Mouse (Mus musculus) testis, postnatal 14 days (tissue): ENCODE measurements at regions not wholly inside any gene's neighbourhood (a gene's known extent, or its start where the extent isn't known, plus 50 kb on each side); places are given as distances from the start of the nearest gene placed in this dataset.
"Not testable (repeated sequence)": the region's sequence is repeated elsewhere in the genome, so short reads cannot be mapped to it uniquely, and the experiment has no call there.

Source experiments
- DNase-seq: peaks from one replicate; pipeline ENCODE4 v3.0.0; 2021; ENCODE audit warnings: low spot score

DNA sequence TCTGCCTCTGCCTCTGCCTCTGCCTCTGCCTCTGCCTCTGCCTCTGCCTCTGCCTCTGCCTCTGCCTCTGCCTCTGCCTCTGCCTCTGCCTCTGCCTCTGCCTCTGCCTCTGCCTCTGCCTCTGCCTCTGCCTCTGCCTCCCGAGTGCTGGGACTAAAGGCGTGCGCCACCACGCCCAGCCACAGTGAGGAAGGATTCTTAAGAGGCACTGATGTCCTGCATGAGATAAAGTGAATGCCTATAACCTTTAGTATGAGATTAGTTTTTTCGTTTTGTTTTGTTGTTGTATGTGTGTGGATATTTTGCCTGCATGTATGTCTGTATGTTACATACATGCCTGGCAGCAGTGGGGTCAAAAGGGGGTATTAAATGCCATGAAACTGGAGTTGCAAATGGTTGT, 63.2 kb downstream of the Hlx start:
- DNase-seq, result not testable (repeated sequence)

DNA sequence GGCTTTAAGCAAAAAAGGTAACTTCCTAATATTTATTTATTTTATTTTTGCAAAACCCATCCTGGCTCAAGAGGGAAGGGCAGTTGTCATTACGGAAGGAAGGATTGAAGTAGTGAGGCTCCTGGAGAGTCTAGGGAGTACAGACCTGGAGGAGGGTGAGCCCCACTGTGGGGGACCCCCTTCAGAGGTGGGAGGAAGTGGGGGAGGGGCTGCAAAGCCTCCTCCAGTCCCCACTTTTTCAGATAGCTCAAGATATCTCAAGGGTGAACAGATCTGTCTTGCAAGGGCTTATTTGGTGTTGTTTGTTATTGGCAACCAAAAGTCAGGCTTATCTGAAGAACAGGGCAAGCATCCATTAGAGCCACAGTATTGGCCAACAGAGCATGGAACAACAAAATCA, 64.0 kb downstream of the Hlx start:
- DNase-seq, result no peak

DNA sequence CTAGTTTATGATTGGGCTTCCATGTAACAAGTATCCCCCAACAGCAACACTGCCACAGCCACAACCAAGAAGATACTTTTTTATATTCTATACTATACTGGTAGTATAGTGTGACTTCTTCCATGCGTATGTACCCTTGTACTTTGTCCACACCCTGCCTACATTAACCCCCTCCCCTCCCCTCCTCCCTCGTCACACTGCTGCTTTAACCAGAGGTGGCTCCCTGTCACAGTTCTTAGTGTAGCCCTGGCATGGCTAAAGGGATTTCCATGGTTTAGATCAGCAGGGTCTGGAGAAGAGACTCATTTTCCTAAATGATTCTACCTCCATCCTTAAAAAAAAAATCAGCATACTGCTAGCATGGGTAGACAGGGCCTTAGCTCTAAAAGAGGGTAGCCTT, 64.4 kb downstream of the Hlx start:
- no peak for DNase-seq

DNA sequence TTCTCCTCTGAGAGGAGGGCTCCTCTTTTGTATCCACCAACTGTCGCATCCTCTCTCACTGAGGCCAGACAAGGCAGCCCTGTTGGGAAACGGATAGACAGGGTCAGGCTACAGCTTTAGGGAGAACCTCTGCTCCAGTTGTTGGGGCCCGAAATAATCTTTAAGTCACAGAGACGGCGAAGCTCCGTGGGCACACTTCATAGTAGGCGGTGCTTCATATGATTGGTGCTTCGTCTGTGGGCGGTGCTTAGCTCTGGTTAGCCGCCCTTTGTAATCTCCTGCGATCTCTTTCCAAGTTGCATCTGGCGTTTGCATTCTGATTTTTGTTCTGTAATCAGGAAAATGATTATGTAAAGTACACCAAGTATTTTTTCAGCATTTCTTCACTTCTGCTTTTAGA, 67.2 kb downstream of the Hlx start:
- DNase-seq, result no peak

DNA sequence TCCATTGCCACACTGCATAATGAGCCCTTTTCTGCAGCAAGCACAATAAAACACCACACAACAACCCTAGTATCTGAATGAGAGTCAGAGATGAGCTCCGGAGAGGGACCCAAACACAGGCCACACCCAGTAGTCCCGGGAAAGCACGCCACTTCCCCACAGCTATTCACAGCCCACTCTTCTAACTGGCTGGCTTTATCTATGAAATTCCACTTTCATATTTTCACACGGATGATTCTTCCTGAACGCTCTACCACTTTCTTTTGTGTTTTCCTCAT, 68.4 kb downstream of the Hlx start:
- no peak for DNase-seq

DNA sequence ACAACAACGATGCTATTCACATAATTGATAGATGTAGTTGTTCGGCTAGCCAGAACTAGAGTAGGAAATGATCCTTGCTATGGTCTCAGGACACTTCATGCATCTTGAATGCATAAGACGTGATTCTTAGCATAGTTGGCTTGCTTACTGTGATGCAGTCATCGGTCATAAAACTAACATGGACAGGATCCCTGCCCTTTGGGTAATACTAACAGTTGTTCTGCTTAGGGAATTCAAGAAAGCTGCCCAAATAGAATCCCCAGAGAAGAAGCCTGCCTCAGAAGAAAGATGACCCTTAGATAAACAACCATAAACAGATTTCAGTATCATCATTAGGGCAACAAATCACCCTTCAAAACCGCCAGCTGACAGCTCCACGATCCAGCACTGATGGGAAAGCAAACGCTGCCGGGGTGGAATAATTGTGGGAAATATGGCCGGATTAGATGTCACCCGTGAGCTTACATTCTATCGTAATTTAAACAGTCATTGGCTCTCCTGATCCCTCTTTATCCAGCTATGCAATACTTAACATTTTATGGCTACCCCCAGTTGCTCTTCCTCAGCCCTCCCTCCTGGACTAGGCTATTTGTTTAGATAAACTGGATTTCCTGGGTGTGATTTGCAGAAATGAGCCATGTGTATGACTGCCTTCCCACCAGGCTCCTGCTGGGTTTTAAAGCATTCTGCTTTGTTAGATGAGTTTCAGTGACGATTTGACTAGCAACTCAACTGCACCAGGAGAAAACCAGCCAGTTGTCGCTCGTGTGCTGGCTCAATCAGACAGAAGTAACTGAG, 68.9 kb downstream of the Hlx start:
- DNase-seq, result no peak

DNA sequence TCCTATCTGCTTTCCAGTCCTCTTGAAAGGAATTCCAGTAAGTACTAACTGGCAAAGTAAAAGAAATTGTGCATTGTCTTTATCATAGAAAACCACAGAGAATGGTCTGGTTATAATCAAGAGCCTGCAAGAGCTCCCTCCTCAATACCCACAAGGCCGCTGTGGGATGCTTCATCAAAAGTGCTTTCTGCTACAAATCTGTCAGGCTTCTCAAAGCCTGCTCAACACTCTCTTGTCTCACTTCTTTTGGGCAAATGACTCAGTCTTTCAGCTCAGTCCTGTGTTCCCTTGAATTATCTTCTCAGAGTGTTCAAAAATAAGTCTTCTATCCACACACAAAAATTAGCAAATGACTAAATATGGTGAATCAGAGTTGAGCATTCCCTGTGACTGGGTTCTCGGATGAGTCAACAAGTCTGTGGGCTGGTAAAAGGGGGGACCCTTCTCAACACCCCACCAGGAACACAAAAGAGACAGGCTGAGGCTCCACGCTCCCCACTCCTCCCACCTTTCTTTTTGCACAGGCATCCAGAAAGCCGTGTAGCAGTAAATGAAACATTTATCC, 81.8 kb downstream of the Hlx start:
- DNase-seq, result no peak

DNA sequence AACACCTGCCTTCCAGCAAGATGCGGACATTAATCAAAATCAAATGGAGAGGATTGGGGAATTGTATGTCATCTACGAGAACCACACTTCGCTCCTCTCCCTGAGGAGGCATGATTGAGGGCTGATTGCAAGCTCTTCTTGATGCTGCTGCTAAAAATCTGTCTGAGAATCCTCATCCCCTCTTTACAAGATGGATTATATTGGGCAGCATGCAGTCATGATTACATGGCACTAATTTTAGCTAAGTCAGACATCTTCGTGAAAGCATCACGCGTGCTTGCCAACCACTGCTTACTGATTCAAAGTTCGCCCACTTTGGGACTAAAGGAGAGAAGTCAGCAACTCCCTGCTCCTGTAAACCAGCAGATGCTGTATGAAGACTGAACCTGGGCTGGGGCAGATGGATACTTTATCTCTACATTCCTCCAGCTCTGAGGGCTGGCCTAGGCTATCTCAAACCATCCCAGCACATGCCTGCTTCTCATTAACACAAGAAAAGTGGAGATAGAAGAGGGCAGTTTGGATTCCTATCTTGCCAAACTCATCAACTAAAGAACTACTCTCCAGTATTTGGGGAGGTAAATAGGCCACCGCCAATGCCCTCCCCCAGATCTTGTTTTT, 84.4 kb downstream of the Hlx start:
- DNase-seq, result no peak

DNA sequence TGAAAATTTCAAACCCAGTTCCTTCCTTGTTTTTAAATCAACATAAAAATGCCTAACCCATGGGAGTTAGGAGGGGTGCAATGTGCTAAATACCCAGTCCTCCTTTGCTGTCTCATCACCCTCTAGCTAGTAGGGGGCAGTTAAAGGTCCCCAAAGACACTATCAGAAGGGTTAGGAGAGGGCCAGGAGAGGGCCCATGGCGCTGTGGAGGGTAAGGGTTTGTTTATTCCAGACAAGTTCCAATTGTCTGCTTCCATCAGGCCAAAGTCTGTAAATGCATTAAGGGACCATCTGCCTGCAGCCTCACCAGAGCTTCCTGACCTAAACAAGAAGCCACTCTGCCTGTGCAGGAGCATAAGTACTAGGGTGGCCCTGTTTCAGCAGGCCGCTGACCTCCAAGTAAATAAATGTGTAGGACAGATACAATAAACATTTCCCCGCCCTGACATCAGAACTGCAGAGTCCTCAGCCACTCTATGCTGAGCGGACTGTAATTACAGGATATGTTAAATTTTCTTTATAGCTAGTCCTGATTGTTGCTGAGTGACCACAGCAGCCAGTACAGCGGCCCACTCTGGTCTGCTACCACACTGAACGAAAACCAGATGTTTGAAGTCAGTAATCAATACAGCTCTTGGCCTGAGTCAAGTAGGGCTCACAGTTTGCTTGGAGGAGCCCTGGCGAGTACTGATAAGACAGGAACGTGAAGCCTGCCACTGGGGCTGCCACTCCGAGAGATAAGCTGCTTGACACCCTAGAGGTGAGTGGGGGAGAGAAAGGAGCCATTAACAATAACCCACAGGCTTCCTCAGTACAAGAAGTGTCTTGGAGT, 87.4 kb downstream of the Hlx start:
- no peak for DNase-seq

DNA sequence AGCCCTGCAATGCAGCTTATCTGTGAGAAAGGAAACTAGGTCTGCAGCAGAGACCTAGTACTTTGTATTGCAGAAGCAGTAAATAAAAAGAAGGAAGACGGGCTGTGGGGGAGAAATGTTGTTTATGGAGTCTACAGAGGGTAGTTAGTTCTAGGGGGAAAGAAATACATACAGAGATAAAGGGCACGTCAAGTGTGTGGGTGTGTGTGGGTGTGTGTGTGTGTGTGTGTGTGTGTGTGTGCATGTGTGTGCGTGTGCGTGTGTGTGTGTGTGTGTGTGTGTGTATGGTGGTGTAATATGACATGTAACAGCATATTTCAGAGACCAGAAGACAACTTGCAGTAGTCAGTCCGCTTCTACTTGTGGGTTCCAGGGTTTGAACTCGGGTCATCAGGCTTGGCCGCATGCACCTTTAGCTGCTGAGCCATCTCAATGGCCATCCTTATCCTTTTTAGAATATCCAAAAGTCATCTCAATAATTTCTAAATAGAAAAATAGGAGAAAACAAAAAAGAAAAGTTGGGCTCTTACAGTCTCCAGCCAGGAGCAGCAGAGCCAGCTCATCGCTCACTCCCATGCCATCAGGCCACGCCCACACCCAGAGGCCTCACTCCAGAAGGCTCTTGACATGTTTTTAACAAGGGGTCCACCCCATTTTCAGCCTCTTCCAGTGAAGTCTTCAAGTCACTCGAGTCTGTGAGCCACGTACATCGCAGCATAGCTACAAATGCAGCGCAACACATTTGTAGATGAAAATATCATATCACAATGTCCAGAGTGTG, 101.5 kb downstream of the Hlx start:
- DNase-seq, result no peak

DNA sequence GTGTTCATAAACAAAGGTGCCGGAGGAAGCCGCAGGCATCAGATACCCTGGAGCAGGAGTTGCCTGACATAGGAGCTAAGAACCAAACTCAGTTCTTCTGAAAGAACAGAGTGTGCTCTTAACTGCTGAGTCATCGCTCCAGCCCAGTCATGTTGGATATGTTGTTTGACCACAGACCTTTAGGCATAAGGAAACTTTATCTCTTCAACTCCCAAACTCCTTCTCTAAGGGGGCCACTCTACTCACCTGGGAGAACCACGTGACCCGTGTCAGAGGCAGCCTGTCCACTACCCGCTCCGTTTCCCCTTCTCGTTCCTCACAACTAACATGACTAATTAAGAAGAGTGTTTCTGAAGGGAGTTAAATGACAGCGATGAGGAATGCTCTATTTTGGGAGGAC, 103.2 kb downstream of the Hlx start:
- no peak for DNase-seq

DNA sequence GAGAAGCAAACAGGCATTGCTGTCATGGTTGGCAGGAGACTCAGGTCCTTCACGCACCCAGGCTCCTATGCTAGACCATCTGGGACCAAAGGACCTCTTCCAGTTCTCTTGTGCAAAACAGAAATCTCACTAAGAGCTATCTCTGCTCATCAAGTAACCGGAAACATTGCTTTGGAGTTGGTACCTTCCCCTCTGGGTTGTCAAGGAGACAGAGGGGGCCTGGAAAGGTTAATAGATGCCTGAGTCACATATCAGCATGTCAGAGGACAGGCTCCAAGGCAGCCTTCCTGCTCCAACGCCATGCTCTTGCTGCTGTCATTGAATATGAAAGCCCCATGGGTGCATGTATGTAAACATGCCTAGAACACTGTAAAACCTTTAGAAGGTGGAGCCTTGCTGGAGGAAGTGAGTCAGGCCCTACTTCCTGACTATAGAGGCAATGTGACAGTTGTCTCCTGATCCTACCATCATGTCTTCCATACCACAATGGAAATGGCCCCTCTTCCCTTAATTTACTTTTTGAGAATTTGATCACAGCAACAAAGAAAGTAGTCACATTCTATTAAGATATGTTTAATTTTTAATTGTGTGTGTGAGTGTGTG, 103.8 kb downstream of the Hlx start:
- DNase-seq, result no peak

DNA sequence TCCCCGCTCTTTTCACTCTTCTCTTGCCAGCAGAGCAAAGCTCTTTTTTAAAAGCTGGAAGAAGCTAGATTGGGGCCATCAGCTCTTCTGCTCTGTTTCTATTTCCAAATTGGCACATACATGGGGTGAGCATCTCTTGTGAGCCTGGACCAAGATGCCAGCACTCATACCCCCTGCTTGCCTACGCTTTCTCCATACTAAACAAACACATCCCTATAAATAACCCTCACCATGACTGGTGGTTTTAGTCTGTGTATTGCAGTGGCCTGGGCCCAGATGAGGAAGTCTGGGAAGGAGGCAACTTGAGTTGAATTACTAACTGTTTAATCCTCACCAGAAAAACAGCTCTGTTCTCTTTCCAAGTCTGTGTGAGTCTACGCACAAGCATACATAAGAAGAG, 110.0 kb downstream of the Hlx start:
- DNase-seq, result no peak

DNA sequence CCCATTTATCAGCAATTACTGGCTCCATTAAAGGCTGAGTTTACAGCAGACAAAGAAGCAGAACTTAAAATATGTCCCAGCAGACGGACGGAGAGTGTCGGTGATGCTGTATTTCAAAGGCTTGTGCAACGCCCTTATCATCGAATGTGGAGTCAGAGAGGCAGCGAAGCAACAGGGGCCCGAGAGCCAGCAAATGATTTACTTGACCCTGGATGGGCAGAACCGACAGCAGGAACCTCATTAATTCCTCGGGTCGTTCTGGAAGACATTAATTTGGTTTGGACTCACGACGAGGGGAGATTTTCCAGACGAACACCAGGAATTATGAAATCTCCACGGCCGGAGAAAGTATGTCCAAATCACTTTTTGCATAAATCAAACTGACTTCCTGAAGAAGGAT, 110.5 kb downstream of the Hlx start:
- DNase-seq, result peak; percentile 18

DNA sequence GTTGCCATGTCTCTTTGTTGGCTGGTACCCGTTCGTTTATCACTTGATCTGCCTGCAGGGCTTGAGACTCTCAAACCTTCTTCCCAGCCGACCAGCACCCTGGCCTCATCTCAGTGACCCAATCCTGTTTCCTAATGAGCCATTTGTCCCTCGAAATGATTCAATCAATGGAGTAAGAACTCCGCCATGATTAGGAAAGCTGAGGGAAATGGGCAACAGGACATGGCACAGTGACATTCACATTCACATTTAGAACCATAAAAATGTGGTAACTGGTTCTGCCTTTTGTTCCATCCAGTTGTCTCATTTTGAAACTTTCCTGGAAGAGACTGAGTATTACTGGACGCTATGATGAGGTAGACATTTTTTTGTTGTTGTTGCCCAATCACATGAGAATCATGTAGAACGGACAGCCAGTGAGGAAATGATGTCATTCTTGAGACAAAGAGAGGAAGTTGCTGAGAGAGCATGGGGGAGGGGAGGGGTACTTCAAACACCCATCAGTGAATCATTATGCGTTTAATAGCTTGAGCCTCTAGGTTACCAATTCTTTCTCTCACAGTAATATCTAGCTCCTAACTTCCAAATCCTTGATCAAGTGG, 114.5 kb downstream of the Hlx start:
- DNase-seq, result no peak

DNA sequence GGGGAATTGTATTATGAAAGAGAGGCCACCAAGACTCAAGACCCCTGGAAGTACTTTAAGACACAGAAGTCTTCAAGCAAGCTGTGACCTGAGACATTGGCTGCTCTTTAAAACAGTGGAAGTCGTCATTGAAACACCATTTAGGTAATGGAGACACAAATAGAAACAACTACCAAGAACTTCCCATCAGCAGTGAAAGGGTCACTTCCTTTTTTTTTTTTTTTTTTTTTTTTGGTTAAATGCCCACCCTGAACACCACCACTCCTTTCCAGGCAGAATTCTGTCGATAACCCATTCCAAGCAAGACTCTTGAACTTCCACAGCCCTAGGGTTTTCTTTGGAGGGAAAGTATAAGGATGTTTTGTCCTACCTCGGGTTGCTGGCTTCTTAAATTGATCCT, 116.4 kb downstream of the Hlx start:
- no peak for DNase-seq

DNA sequence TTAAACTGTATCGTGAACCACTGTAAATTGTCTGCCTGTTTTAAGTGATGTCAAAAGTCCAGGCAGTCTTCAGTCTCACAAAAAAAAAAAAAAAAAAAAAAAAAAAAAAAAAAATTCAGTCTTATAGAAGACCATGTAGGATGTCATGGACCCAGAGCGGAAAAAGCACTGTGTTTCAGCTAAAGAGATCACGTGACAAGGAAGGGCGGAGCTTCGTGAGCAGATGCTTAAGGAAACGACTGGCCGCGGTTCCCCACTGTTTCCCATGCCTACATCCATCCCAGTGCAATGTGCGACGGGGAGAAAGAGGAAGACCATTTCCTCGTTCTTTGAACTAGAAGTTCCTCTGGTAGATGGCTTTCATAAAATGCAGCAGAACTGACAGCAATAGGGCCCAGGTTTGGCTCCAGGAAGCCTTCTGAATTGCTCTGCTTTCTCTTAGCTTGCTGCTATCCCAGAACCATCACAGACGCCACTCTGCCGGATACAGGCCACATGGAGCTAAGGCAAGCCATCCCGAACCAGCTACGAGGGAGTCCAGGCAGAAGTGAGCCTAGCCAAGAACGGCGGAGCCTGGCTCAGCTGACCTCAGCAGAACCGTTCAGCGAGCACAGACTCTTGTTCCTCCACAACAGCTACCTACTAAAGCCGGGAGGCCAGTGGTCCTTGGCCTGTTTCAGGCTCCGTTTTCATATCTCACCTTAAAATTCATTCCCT, 117.6 kb downstream of the Hlx start:
- DNase-seq, result peak; percentile 33

DNA sequence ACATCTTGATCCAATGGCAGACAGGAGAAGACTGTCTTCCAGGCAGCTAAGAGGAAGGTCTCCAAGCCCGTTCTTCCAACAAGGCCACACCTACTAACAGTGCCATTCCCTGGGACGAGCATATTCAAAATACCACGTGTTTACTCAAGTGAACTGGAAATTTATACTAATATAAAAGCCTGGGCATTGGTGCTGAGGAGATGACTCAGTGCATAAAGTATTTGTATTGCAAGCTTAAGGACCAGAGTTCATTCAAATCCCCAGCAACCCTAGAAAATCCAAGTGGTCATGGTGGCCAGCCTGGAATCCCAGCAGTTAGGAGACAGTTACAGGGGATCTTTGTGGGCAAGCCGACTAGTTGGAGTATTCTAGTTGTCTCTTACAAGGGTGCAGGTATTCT, 119.5 kb downstream of the Hlx start:
- no peak for DNase-seq

DNA sequence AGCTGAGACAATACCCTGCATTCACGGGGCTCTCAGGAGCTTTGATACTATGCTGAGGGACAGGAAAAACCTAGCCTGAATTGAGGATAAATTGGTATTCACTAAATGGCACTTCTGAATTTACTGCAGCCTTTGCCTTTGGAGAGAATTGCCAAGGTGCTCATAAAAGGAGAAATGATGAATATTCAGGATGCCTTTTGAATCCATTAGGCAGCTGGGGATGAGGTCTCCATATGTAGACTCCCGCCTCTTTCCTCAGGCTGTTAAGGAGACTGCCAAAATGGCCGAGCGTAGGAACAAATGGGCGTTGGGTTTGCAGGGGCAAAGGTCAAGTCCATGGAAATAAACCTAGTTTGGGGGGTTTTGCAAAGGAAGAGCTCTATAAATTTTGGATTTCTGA, 123.5 kb downstream of the Hlx start:
- no peak for DNase-seq

DNA sequence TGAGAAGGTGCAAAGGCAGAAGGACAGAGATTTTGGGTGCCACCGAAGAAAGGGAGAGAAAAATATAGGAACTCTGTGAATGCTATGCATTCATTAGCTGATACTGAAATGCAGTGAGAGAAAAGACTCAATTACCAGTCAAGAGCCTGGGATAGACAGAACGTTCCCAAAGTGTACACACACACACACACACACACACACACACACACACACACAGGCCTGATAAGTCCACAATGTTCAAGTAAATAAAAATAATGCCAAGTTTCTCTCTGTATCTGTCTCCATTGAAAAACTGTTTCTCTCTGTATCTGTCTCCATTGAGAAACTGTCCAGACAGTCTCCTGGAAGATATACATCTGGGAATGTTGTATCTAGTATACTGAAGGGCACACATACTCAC, 124.1 kb downstream of the Hlx start:
- DNase-seq, result no peak

DNA sequence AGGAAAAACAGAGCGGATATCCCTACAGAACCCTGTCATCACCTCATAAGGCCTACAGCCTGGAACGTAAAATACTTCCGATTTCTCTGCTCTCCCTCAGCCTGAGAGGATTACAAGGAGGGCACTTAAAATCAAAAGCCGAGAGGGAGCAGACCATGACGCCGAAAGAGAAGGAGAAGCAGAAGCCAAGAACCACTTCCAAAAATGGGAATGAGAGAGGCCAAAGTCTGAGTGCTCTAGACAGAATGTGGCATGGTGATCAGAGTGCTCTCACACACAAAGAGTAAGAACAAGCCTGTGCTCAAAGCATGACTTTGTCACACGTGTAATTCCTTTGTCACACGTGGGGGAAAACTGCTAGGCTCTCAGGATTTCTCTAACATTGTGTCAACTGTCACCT, 125.9 kb downstream of the Hlx start:
- no peak for DNase-seq
